Mouse (Mus musculus): ENCODE measurements around the gene Rora.

DNA sequence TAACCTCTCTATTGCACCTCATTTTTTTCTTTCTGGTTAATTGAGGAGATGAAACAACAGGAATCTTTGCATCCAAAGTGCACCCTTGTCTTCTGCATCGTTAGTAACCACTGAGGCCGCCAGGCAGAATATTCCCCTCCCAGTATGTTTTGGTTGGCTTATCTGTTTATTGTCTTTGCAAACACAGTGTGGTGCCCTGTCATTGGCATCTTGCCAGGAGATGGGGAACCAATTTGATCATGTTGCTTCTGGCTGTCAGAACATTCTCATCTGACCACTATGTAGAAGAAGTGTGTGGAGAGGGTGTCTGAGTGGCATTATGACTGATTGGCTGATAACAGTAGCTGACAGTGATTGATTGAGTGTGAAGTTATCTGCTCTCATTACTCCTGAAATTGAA is 192.0 kb downstream of the Rora start:
- no peak for TF ChIP-seq CTCF (conservative IDR thresholded peaks at IDR 0.05; ENCODE audit: low read length)
- no peak for TF ChIP-seq NANOG (IDR thresholded peaks at IDR 0.05; ENCODE audit: borderline replicate concordance, low read length)

All from E14TG2a.4 (cell line).